Mouse (Mus musculus) spleen, adult 2 months (tissue): ENCODE data around the gene Myh14.

Experiments
- CTCF ChIP-seq: fragments of 200-500 bp; IDR thresholded peaks from 2 replicates; pipeline ENCODE4 v1.5.1; 2011; ENCODE audit warnings: mild to moderate bottlenecking, inconsistent platforms; ENCODE audit not compliant: insufficient read depth, insufficient read length, insufficient replicate concordance; ENCODE audit errors: extremely low read depth
- POLR2A ChIP-seq: fragments of 200-500 bp; IDR thresholded peaks from 2 replicates; pipeline ENCODE4 v1.6.1; 2011; ENCODE audit warnings: low read depth, low read length, inconsistent platforms

- TF ChIP-seq CTCF, result no peak
- TF ChIP-seq POLR2A, result no peak
Measured at GRCm38 (mm10) chr7:44563284-44563683, 107.4 kb downstream of the Myh14 start.
